Mouse (Mus musculus) limb, embryonic 10.5 days (tissue): ENCODE data around the gene Col3a1. TPM values are rescaled to one million over a fixed set of nuclear protein-coding genes. Genes with fewer than 3 reads are reported as not detected.

ENCODE experiments used
- DNase-seq: peaks from one replicate; pipeline ENCODE4 v3.0.0-alpha.2; 2017; ENCODE audit warnings: low spot score
- H3K27ac ChIP-seq: fragments of 300-500 bp; sonication (generic); 2 replicates; pipeline ENCODE4 v1.5.1; 2016; ENCODE audit warnings: mild to moderate bottlenecking
- H3K27me3 ChIP-seq: fragments of 300-500 bp; sonication (generic); 2 replicates; pipeline ENCODE4 v1.6.1; 2016; ENCODE audit warnings: low read depth, mild to moderate bottlenecking; ENCODE audit not compliant: poor library complexity, severe bottlenecking
- H3K36me3 ChIP-seq: fragments of 300-500 bp; sonication (generic); 2 replicates; pipeline ENCODE4 v1.6.1; 2016; ENCODE audit warnings: mild to moderate bottlenecking, moderate library complexity
- H3K4me1 ChIP-seq: fragments of 300-500 bp; sonication (generic); 2 replicates; pipeline ENCODE4 v1.6.1; 2016
- H3K4me3 ChIP-seq: fragments of 300-500 bp; sonication (generic); 2 replicates; pipeline ENCODE4 v1.5.1; 2016; ENCODE audit warnings: mild to moderate bottlenecking, moderate library complexity
- H3K9me3 ChIP-seq: fragments of 300-500 bp; sonication (generic); replicated peaks from 2 replicates; pipeline ENCODE4 v1.6.1; 2016; ENCODE audit warnings: mild to moderate bottlenecking
- WGBS: fragments of 180-500 bp; shearing (Covaris S2); methylation state at CpG from one replicate; pipeline ENCODE4 v1.1.7; 2016; 5-methylcytosine and 5-hydroxymethylcytosine counted together
- polyA plus RNA-seq: library from polyadenylated mRNA; unstranded; fragments of >200 nt; fragmentation: Nextera tagmentation; extraction: Ambion mirVana; gene quantifications from 2 replicates; pipeline ENCODE4 v1.2.1, GENCODE M21; 2016

Col3a1 gene
- polyA plus RNA-seq, 1 experiment from 2014 or later, result 463 TPM

GRCm38 (mm10) chr1:45318241-45318640 is 6.9 kb downstream of the Col3a1 start:
- Histone ChIP-seq H3K27me3 (no peaks in the 10 kb centered on the region), H3K27ac (no peak overlapping the region), H3K36me3 (peaks cover 28% of the 10 kb centered on the region), H3K9me3 (no peaks in the 10 kb centered on the region), H3K4me3 (no peak overlapping the region), H3K4me1 (peaks cover 13% of the 10 kb centered on the region)
- DNase-seq, result no peak
- 80% methylated on average over 1 of the region's 1 CpGs for WGBS

GRCm38 (mm10) chr1:45320861-45321260 is 9.5 kb downstream of the Col3a1 start:
- Histone ChIP-seq H3K27ac (no peak overlapping the region), H3K9me3 (no peaks in the 10 kb centered on the region), H3K27me3 (no peaks in the 10 kb centered on the region), H3K4me3 (no peak overlapping the region), H3K36me3 (peaks cover 48% of the 10 kb centered on the region), H3K4me1 (peaks cover 4% of the 10 kb centered on the region)
- no peak for DNase-seq

- 100% methylated on average over 1 of the region's 1 CpGs for WGBS
- no peaks in the 10 kb centered on the region for H3K27me3 ChIP-seq
- no peak overlapping the region for H3K27ac ChIP-seq
- DNase-seq, result no peak
- no peak overlapping the region for H3K4me3 ChIP-seq
- no peaks in the 10 kb centered on the region for H3K9me3 ChIP-seq
- H3K4me1 ChIP-seq, result no peaks in the 10 kb centered on the region
- H3K36me3 ChIP-seq, result peaks cover 91% of the 10 kb centered on the region
These were observed 17.8 kb downstream of the Col3a1 start for GRCm38 (mm10) chr1:45329149-45329548.

- Histone ChIP-seq H3K27ac (no peak overlapping the region), H3K27me3 (no peaks in the 10 kb centered on the region), H3K4me3 (no peak overlapping the region), H3K36me3 (peaks cover 3% of the 10 kb centered on the region), H3K9me3 (no peaks in the 10 kb centered on the region), H3K4me1 (no peaks in the 10 kb centered on the region; the same call in 1 of the 2 replicates)
- WGBS, result 69% methylated on average over 4 of the region's 4 CpGs
- DNase-seq, result no peak
These were observed 44.6 kb downstream of the Col3a1 start for GRCm38 (mm10) chr1:45355944-45356343.

- Histone ChIP-seq H3K27ac (no peak overlapping the region), H3K27me3 (no peaks in the 10 kb centered on the region), H3K9me3 (no peaks in the 10 kb centered on the region), H3K4me1 (no peaks in the 10 kb centered on the region; the same call in 1 of the 2 replicates), H3K4me3 (no peak overlapping the region), H3K36me3 (no peaks in the 10 kb centered on the region; the same call in 1 of the 2 replicates)
- no peak for DNase-seq
- WGBS, result 82% methylated on average over 1 of the region's 1 CpGs
These were observed 46.7 kb downstream of the Col3a1 start for GRCm38 (mm10) chr1:45358020-45358419.

- no peak overlapping the region for H3K4me3 ChIP-seq
These were observed 47.8 kb downstream of the Col3a1 start for GRCm38 (mm10) chr1:45359147-45359546.

GRCm38 (mm10) chr1:45359673-45360072 is 48.3 kb downstream of the Col3a1 start:
- WGBS, result 90% methylated on average over 2 of the region's 2 CpGs
- no peaks in the 10 kb centered on the region for H3K36me3 ChIP-seq
- DNase-seq, result no peak
- no peak overlapping the region for H3K4me3 ChIP-seq
- H3K27me3 ChIP-seq, result no peaks in the 10 kb centered on the region
- H3K9me3 ChIP-seq, result no peaks in the 10 kb centered on the region
- no peaks in the 10 kb centered on the region; the same call in 1 of the 2 replicates for H3K4me1 ChIP-seq
- no peak overlapping the region for H3K27ac ChIP-seq

More at GRCm38 (mm10) chr1:45359147-45359546, 47.8 kb downstream of the Col3a1 start:
- 70% methylated on average over 2 of the region's 2 CpGs for WGBS
- H3K4me1 ChIP-seq, result no peaks in the 10 kb centered on the region; the same call in 1 of the 2 replicates
- H3K27ac ChIP-seq, result no peak overlapping the region
- H3K27me3 ChIP-seq, result no peaks in the 10 kb centered on the region
- no peak for DNase-seq
- H3K36me3 ChIP-seq, result no peaks in the 10 kb centered on the region
- no peaks in the 10 kb centered on the region for H3K9me3 ChIP-seq

- no peak for DNase-seq
- no peak overlapping the region for H3K27ac ChIP-seq
- H3K27me3 ChIP-seq, result no peaks in the 10 kb centered on the region
- no peak overlapping the region for H3K4me3 ChIP-seq
- WGBS, result 99% methylated on average over 2 of the region's 2 CpGs
- no peaks in the 10 kb centered on the region for H3K9me3 ChIP-seq
- H3K36me3 ChIP-seq, result peaks cover 12% of the 10 kb centered on the region
- H3K4me1 ChIP-seq, result no peaks in the 10 kb centered on the region
These were observed 51.9 kb downstream of the Col3a1 start for GRCm38 (mm10) chr1:45363274-45363673.

- Histone ChIP-seq H3K4me1 (no peaks in the 10 kb centered on the region), H3K27me3 (no peaks in the 10 kb centered on the region), H3K27ac (no peak overlapping the region), H3K4me3 (no peak overlapping the region), H3K36me3 (peaks cover 20% of the 10 kb centered on the region), H3K9me3 (no peaks in the 10 kb centered on the region; the same call in 1 of the 2 replicates)
- DNase-seq, result no peak
- 83% methylated on average over 1 of the region's 1 CpGs for WGBS
These were observed 54.1 kb downstream of the Col3a1 start for GRCm38 (mm10) chr1:45365427-45365826.

- DNase-seq, result no peak
- Histone ChIP-seq H3K4me1 (no peaks in the 10 kb centered on the region), H3K36me3 (peaks cover 40% of the 10 kb centered on the region), H3K9me3 (no peaks in the 10 kb centered on the region), H3K27me3 (no peaks in the 10 kb centered on the region), H3K27ac (no peak overlapping the region), H3K4me3 (no peak overlapping the region)
- WGBS, result 70% methylated on average over 7 of the region's 7 CpGs
These were observed 68.8 kb downstream of the Col3a1 start for GRCm38 (mm10) chr1:45379992-45380690.

- H3K36me3 ChIP-seq, result peaks cover 32% of the 10 kb centered on the region
- peaks cover 9% of the 10 kb centered on the region for H3K4me1 ChIP-seq
- no peaks in the 10 kb centered on the region for H3K9me3 ChIP-seq
- no peak overlapping the region for H3K4me3 ChIP-seq
- no peaks in the 10 kb centered on the region for H3K27me3 ChIP-seq
- no peak overlapping the region for H3K27ac ChIP-seq
- WGBS, result 96% methylated on average over 2 of the region's 2 CpGs
- no peak for DNase-seq
These were observed 70.5 kb downstream of the Col3a1 start for GRCm38 (mm10) chr1:45381866-45382265.
